Mouse (Mus musculus): Measurements from ENCODE around the gene 1700008O03Rik. TPM values are rescaled to one million over a fixed set of nuclear protein-coding genes. Genes with fewer than 3 reads are reported as not detected.

The 1700008O03Rik gene
- polyA plus RNA-seq (2014; fragmentation: Nextera tagmentation; extraction: Ambion mirVana) = 0.34 and 0.47 TPM in 2 replicates

GRCm38 (mm10) chr7:44385720-44386119 is at the start of gene 1700008O03Rik:
Gene 1700008O03Rik (minus strand): TSS chr7:44385820.
- no peak for ATAC-seq (ENCODE audit: insufficient number of reproducible peaks, insufficient read depth, low FRiP score, low read depth)
- H3K27me3 ChIP-seq (ENCODE audit: control insufficient read depth, insufficient read depth, low read length) = peaks cover 49% of the 10 kb centered on the region

GRCm38 (mm10) chr7:44434089-44434488 is 48.5 kb upstream of the 1700008O03Rik start:
- Histone ChIP-seq H3K27ac (replicated peaks in 1 of 2; ENCODE audit: control insufficient read depth in 1 of 2, insufficient read depth in 1 of 2, low read depth in 2 of 2, low read length in 2 of 2) (no peak overlapping the region), H3K36me3 (ENCODE audit: control insufficient read depth, insufficient read depth, low read length) (no peaks in the 10 kb centered on the region), H3K4me2 (ENCODE audit: low read length) (no peak overlapping the region), H3K4me3 (ENCODE audit: control insufficient read depth in 1 of 2, insufficient read depth in 1 of 2, low read depth in 1 of 2, low read length in 2 of 2) (no peak overlapping the region), H3K27me3 (ENCODE audit: control insufficient read depth, insufficient read depth, low read length) (peaks cover 49% of the 10 kb centered on the region), H3K9me3 (ENCODE audit: control insufficient read depth, low read length) (no peaks in the 10 kb centered on the region), H3K4me1 (ENCODE audit: control insufficient read depth in 2 of 2, insufficient read depth in 2 of 2, low read length in 2 of 2) (peaks cover 0 to 6% of the 10 kb centered on the region in 2 experiments; a peak in 3 of 4 replicates), H3K9ac (ENCODE audit: low read length) (no peak overlapping the region)
- WGBS = 66% methylated on average over 9 of the region's 9 CpGs
- ATAC-seq (ENCODE audit: insufficient number of reproducible peaks, insufficient read depth, low FRiP score, low read depth) = no peak

More at GRCm38 (mm10) chr7:44385720-44386119, at the start of gene 1700008O03Rik:
- Histone ChIP-seq H3K27ac (replicated peaks in 1 of 2; ENCODE audit: control insufficient read depth in 1 of 2, insufficient read depth in 1 of 2, low read depth in 2 of 2, low read length in 2 of 2) (no peak within 1 kb of the TSS), H3K4me3 (ENCODE audit: control insufficient read depth in 1 of 2, insufficient read depth in 1 of 2, low read depth in 1 of 2, low read length in 2 of 2) (peak within 1 kb of the TSS; percentile 25 to 45; a peak in 3 of 4 replicates), H3K4me2 (ENCODE audit: low read length) (peak within 1 kb of the TSS; percentile 91), H3K9me3 (ENCODE audit: control insufficient read depth, low read length) (no peaks in the 10 kb centered on the region), H3K9ac (ENCODE audit: low read length) (peak within 1 kb of the TSS; percentile 35; the same call in 1 of the 2 replicates), H3K4me1 (ENCODE audit: control insufficient read depth in 2 of 2, insufficient read depth in 2 of 2, low read length in 2 of 2) (peaks cover 4 to 8% of the 10 kb centered on the region in 2 experiments; a peak in 3 of 4 replicates), H3K36me3 (ENCODE audit: control insufficient read depth, insufficient read depth, low read length) (no peaks in the 10 kb centered on the region)
- WGBS = 76% methylated on average over 12 of the region's 12 CpGs

- H3K27me3 ChIP-seq (ENCODE audit: control insufficient read depth, insufficient read depth, low read length) = peaks cover 53% of the 10 kb centered on the region
- 4% methylated on average over 7 of the region's 7 CpGs for WGBS
- H3K36me3 ChIP-seq (ENCODE audit: control insufficient read depth, insufficient read depth, low read length) = no peaks in the 10 kb centered on the region
- H3K4me1 ChIP-seq (ENCODE audit: control insufficient read depth in 2 of 2, insufficient read depth in 2 of 2, low read length in 2 of 2) = peaks cover 0 to 10% of the 10 kb centered on the region in 2 experiments; a peak in 3 of 4 replicates
- no peak overlapping the region for H3K9ac ChIP-seq (ENCODE audit: low read length)
- H3K4me2 ChIP-seq (ENCODE audit: low read length) = no peak overlapping the region
- no peak for ATAC-seq (ENCODE audit: insufficient number of reproducible peaks, insufficient read depth, low FRiP score, low read depth)
- H3K9me3 ChIP-seq (ENCODE audit: control insufficient read depth, low read length) = no peaks in the 10 kb centered on the region
- no peak overlapping the region for H3K27ac ChIP-seq (replicated peaks in 1 of 2; ENCODE audit: control insufficient read depth in 1 of 2, insufficient read depth in 1 of 2, low read depth in 2 of 2, low read length in 2 of 2)
- no peak overlapping the region for H3K4me3 ChIP-seq (ENCODE audit: control insufficient read depth in 1 of 2, insufficient read depth in 1 of 2, low read depth in 1 of 2, low read length in 2 of 2)
Observed at GRCm38 (mm10) chr7:44433371-44433770, 47.8 kb upstream of the 1700008O03Rik start.

- Histone ChIP-seq H3K9ac (ENCODE audit: low read length) (no peak overlapping the region), H3K4me2 (ENCODE audit: low read length) (no peak overlapping the region), H3K36me3 (ENCODE audit: control insufficient read depth, insufficient read depth, low read length) (no peaks in the 10 kb centered on the region), H3K4me1 (ENCODE audit: control insufficient read depth in 2 of 2, insufficient read depth in 2 of 2, low read length in 2 of 2) (peaks cover 0 to 10% of the 10 kb centered on the region in 2 experiments; a peak in 3 of 4 replicates), H3K4me3 (ENCODE audit: control insufficient read depth in 1 of 2, insufficient read depth in 1 of 2, low read depth in 1 of 2, low read length in 2 of 2) (no peak overlapping the region), H3K27ac (replicated peaks in 1 of 2; ENCODE audit: control insufficient read depth in 1 of 2, insufficient read depth in 1 of 2, low read depth in 2 of 2, low read length in 2 of 2) (no peak overlapping the region), H3K27me3 (ENCODE audit: control insufficient read depth, insufficient read depth, low read length) (peaks cover 61% of the 10 kb centered on the region), H3K9me3 (ENCODE audit: control insufficient read depth, low read length) (no peaks in the 10 kb centered on the region)
- 67% methylated on average over 6 of the region's 6 CpGs for WGBS
- ATAC-seq (ENCODE audit: insufficient number of reproducible peaks, insufficient read depth, low FRiP score, low read depth) = no peak
Observed at GRCm38 (mm10) chr7:44432550-44432949, 46.9 kb upstream of the 1700008O03Rik start.

GRCm38 (mm10) chr7:44429534-44430488 is 44.2 kb upstream of the 1700008O03Rik start:
- H3K9me3 ChIP-seq (ENCODE audit: control insufficient read depth, low read length) = no peaks in the 10 kb centered on the region
- peak overlapping the region; percentile 74 for H3K4me2 ChIP-seq (ENCODE audit: low read length)
- H3K36me3 ChIP-seq (ENCODE audit: control insufficient read depth, insufficient read depth, low read length) = no peaks in the 10 kb centered on the region
- 4% methylated on average over 30 of the region's 32 CpGs for WGBS
- peaks cover 0 to 10% of the 10 kb centered on the region in 2 experiments; a peak in 3 of 4 replicates for H3K4me1 ChIP-seq (ENCODE audit: control insufficient read depth in 2 of 2, insufficient read depth in 2 of 2, low read length in 2 of 2)
- no peak overlapping the region for H3K9ac ChIP-seq (ENCODE audit: low read length)
- no peak for ATAC-seq (ENCODE audit: insufficient number of reproducible peaks, insufficient read depth, low FRiP score, low read depth)
- peak overlapping the region; percentile 43 to 47 for H3K4me3 ChIP-seq (ENCODE audit: control insufficient read depth in 1 of 2, insufficient read depth in 1 of 2, low read depth in 1 of 2, low read length in 2 of 2)
- H3K27ac ChIP-seq (replicated peaks in 1 of 2; ENCODE audit: control insufficient read depth in 1 of 2, insufficient read depth in 1 of 2, low read depth in 2 of 2, low read length in 2 of 2) = no peak overlapping the region
- peaks cover 72% of the 10 kb centered on the region for H3K27me3 ChIP-seq (ENCODE audit: control insufficient read depth, insufficient read depth, low read length)

GRCm38 (mm10) chr7:44428968-44429521 is 43.4 kb upstream of the 1700008O03Rik start, which contains the start of gene Lrrc4b:
Gene Lrrc4b (plus strand): TSS chr7:44429018.
- Histone ChIP-seq H3K27ac (replicated peaks in 1 of 2; ENCODE audit: control insufficient read depth in 1 of 2, insufficient read depth in 1 of 2, low read depth in 2 of 2, low read length in 2 of 2) (no peak within 1 kb of the TSS), H3K4me2 (ENCODE audit: low read length) (peak within 1 kb of the TSS; percentile 74)
- under 1% methylated on average over 51 of the region's 69 CpGs for WGBS

GRCm38 (mm10) chr7:44428171-44428950 is 42.7 kb upstream of the 1700008O03Rik start:
- 3% methylated on average over 18 of the region's 38 CpGs for WGBS
- ATAC-seq (ENCODE audit: insufficient number of reproducible peaks, insufficient read depth, low FRiP score, low read depth) = no peak; the same call in 1 of the 2 replicates
- H3K9ac ChIP-seq (ENCODE audit: low read length) = peak overlapping the region; percentile 54; the same call in 1 of the 2 replicates

More at GRCm38 (mm10) chr7:44428968-44429521, 43.4 kb upstream of the 1700008O03Rik start, which contains the start of gene Lrrc4b:
- Histone ChIP-seq H3K4me3 (ENCODE audit: control insufficient read depth in 1 of 2, insufficient read depth in 1 of 2, low read depth in 1 of 2, low read length in 2 of 2) (peak within 1 kb of the TSS; percentile 43 to 47), H3K4me1 (ENCODE audit: control insufficient read depth in 2 of 2, insufficient read depth in 2 of 2, low read length in 2 of 2) (peaks cover 0 to 10% of the 10 kb centered on the region in 2 experiments; a peak in 3 of 4 replicates), H3K27me3 (ENCODE audit: control insufficient read depth, insufficient read depth, low read length) (peaks cover 68% of the 10 kb centered on the region), H3K9me3 (ENCODE audit: control insufficient read depth, low read length) (no peaks in the 10 kb centered on the region), H3K36me3 (ENCODE audit: control insufficient read depth, insufficient read depth, low read length) (no peaks in the 10 kb centered on the region), H3K9ac (ENCODE audit: low read length) (peak within 1 kb of the TSS; percentile 54)
- ATAC-seq (ENCODE audit: insufficient number of reproducible peaks, insufficient read depth, low FRiP score, low read depth) = no peak

More at GRCm38 (mm10) chr7:44428171-44428950, 42.7 kb upstream of the 1700008O03Rik start:
- Histone ChIP-seq H3K4me2 (ENCODE audit: low read length) (peak overlapping the region; percentile 74), H3K9me3 (ENCODE audit: control insufficient read depth, low read length) (no peaks in the 10 kb centered on the region), H3K27ac (replicated peaks in 1 of 2; ENCODE audit: control insufficient read depth in 1 of 2, insufficient read depth in 1 of 2, low read depth in 2 of 2, low read length in 2 of 2) (no peak overlapping the region), H3K27me3 (ENCODE audit: control insufficient read depth, insufficient read depth, low read length) (peaks cover 65% of the 10 kb centered on the region), H3K4me1 (ENCODE audit: control insufficient read depth in 2 of 2, insufficient read depth in 2 of 2, low read length in 2 of 2) (peaks cover 0 to 10% of the 10 kb centered on the region in 2 experiments; a peak in 3 of 4 replicates), H3K4me3 (ENCODE audit: control insufficient read depth in 1 of 2, insufficient read depth in 1 of 2, low read depth in 1 of 2, low read length in 2 of 2) (peak overlapping the region; percentile 2 to 47), H3K36me3 (ENCODE audit: control insufficient read depth, insufficient read depth, low read length) (no peaks in the 10 kb centered on the region)

All from heart, embryonic 14.5 days (tissue).